Mouse (Mus musculus) c-Kit-negative CD71-positive TER-119-positive erythroid progenitor cells, embryonic 14.5 days (primary cell): ENCODE data around the gene Spint4.
"Not testable (repeated sequence)": the region's sequence is repeated elsewhere in the genome, so short reads cannot be mapped to it uniquely, and the experiment has no call there.

Source experiments
- DNase-seq: peaks from one replicate; pipeline ENCODE4 v3.0.0-alpha.2; 2013; ENCODE audit warnings: low read depth, low spot score

Gene Spint4

DNA sequence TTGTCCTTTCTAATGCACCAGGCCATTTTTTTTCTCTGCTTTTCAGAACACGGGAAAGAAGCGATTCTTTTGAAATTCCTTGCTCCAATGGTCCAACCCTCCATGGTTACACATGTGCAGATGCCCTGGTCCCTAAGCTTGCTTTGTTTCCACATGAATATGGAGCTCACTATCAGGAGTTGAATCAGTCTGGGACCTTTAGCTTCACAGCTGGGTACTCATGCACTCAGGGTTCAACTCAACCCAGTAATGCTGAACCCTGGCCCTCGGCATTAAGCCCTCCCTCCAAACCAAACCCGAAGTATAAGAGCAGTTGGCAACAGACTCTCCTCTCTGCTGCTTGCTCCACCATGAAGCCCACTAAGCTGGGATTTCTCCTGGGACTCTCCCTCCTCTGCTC is at the start of gene Spint4:
Gene Spint4, plus strand, starts transcription at position 301 of the 400 bp plus-strand sequence.
- DNase-seq, result no peak

DNA sequence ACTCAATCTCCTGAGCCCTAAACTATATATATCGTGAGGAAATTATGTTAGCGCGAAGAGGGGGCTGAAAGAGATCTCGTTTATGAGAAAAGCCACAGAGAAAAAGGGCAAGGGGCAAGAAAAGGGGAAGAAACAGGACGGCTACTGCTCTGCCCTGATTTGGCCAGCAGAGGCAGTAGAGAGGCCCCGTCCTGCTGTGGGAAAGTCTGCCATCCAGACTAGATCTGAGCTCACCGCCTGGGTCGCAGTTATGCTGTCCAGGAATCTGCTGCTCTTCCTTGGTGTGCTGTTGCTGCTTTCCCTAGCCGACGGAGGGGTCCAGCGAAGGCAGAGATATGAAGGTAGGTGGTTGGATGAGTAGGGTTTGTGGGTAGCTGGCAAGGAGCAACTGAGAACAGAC is 42.4 kb upstream of the Spint4 start, which contains the start of gene Wfdc10:
Gene Wfdc10, plus strand, starts transcription at position 189 of the 400 bp plus-strand sequence.
- no peak for DNase-seq

DNA sequence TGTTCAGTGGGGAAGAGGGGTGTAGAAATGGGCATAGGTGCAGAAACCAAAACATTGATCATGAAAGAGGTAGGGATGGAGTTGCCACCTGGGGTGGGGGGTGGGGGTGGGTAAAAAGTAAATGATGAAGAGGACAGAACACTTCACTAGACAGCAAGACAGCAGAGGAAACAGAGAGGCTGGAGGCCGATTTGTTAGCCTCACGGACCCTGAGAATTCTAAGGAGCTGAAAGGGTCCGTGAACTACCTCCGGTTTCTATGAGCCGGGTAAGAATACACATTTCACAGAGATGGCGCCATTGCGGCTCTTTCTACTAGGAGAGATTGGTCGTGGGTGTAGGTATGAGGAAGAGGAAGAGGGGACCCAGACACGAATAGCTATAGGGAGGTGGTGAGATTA is 41.8 kb upstream of the Spint4 start, which contains the start of gene Wfdc9:
Gene Wfdc9, minus strand, starts transcription at position 101 of the 400 bp plus-strand sequence.
- no peak for DNase-seq

DNA sequence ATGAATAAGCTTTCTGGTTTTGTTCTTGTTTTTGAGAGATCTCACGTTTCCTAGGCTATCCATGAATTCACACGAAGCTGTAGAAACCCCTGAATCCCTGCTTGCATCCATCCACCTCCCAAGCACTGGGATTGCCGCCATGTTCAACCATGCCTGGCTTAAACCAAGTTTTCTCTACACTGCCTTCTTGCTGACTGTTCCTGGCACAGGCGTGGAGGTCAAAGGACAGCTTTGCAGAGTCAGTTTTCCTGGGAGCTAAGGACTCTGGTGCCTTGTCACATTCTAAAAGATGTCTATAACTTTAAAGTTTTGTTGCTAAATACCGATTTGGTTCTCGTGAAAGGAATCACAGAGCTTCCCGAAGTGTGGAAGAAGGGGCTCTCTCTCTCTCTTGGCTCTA is 33.5 kb upstream of the Spint4 start:
- DNase-seq, result no peak

DNA sequence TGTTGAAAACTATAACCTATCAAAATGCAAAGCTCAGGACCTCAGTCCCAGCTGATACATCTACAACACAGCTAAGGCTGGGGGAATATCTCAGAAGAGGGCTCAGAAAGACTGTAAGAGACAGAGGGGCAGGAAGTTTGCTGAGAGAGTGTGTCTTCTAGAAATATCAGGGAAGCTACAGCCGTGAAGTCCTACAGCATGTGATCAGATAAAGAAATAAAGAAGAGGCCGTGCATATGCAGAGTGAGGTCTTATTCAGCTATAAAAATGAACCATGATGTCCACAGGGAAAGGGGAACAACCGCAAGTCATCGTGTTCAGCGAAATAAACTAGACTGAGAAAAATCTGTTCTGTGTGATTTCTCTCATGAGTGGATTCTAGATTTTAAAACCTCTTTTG is 28.0 kb upstream of the Spint4 start:
- DNase-seq, result no peak

DNA sequence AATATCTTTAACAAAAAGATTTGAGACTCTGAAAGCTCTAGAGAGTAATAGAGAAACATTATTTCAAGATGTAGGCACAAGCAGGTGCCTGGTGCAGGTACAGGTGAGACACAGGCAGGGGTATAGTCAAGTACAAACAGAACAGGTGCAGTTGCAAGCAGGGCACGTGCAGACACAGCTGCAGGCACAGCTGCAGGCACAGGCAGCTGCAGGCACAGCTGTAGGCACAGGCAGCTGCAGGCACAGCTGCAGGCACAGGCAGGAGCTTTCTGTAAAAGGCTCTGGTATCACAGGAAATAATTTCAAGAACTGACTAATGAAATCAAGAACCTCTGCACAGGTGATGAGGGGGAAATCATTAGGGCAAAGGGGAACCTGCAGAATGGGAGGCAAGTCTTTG is 27.4 kb upstream of the Spint4 start:
- DNase-seq, result no peak

DNA sequence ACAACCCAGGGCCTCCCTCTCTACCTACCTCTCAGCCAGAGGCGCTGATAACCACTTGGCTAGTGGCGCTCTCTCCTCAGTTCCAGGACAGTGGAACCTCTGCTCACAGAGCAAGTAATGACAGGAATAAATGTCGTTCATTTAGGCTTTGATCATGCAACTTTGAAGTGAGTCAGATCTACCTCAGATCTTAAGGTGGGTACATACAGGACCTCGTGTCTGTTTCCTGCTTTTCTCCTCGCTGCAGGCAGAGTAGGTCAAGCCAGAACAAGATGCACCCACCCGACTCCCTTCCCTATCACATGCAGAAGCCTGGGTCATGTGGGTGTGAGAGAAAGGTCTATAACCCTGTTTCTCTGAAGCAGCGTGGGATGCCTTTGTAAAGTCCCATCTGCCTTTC is 24.3 kb upstream of the Spint4 start, which contains the start of gene Wfdc11:
Gene Wfdc11, minus strand, starts transcription at position 101 of the 400 bp plus-strand sequence.
- no peak for DNase-seq

DNA sequence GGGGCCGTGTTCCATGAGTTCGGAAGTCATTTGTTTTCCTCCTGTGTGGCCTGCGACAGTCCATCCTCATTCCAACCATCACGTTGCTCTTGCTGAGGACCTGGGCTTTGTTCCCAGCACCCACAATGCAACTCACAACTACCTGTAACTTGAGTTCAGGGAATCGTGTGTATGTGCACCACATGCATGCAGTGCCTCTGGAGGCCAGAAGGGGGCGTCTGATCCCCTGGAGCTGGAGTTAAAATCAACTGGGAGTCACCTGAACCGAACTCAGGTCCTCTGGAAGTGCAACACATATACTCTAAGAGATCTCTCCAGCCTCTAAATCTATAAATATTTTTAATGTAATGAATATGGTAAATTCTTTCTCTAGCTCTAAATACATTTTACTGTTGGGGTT is 22.2 kb upstream of the Spint4 start:
- no peak for DNase-seq

DNA sequence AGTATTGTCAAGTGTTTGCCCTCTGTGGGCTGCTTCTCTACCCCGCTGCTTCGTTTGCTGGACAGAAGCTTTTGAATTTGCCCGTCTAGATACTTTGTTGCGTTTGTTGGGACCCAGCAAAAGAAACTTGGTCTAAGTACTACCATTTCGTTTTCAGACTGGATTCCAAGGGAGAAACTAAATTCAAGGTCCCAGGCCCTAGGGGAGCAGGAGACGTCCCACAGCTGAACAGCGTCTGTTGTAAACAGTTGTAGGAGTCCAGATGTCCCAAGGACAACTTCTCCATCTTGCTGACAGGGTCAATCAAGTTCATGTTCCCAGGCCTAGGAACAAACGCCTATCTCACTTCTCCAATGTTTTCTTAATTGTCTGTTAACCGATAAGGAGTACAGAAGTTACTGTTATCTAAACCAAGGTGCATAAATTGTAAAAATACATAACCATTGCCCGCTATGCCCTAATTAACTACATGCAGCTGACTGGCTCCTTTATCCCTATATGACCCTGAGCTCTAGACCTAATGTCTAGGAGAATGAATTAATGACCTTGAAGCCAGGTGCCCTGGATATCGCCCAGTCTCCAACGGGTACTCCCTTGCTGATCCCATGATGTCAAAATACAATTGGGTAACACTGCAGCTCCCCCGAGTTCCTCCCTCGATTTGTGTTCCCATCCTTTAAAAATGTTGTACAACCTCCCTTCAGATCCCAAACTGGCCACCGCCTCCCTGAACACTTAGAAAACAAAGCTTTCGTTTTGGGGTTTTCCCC is 21.2 kb upstream of the Spint4 start:
- no peak for DNase-seq

DNA sequence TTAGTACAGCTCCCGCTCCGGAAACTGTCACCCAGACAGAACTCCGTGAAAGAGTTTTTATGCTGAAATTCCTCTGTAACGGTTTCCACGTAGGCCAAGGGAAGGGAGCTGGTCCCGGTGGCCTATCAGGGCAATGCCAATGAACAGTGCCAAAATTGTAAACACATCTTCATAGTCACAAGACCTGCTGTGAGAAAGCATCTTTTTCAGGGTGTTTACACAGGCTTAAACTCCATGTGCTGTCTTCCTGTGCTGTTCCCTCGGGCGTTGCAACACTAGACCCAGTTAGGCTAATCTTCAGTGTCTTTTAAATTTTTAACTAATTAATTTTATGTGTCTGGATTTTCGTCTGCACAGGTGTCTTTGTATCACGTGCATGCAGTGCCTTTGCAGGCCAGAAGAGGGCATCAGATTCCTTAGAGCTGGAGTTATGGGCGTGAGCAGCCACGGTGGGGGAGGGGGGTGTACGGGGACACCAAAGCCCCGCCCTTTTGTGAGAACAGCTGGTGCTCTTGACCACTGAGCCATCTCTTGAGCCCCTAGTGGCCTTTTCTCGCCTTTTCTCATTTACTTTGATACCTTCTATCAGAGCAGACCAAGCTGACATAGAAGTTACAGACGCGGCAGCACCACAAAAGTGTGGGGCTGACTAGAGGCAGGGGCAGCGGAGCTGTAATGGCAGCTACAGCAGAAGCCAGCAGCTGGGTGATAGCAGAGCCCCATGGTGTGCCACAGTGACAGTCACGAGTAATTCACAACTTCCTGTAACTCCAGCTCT is 19.3 kb upstream of the Spint4 start:
- DNase-seq, result peak; percentile 33

DNA sequence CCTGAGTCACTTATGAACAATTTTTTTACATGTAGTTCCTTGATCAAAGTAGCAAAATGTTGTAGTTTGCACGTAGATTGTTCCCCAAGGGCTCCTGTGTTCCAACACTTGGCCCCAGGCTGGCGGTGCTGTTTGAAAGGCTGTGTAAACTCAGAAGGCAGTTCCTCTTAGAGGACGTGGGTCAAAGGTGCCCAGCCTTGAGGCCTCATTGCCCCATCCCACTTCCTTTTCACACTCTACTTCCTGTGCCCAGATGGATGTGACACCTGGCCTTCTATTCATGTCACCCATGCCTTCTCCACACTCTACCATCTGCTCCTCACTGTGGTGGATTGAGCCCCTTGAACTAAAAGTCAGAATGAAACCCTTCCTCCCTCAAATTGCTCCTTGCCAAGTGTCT is 18.4 kb upstream of the Spint4 start:
- DNase-seq, result no peak

DNA sequence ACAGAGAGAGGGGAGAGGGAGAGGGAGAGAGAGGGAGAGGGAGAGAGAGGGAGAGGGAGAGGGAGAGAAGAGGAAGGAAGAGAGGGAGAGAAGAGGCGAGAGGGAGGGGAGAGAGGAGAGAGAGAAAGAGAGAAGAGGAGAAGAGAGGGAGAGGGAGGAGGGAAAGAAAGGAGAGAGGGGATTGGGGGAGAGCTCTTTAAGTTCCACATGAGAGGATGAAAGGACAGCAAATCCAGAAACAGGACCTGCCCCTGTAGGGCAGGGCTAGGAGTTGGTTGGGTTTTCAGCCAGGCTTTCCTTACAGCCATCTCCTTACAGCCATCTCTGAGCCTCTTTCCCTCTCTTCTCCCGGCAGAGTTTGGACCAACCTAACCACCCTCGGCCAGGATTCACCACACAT is 13.5 kb upstream of the Spint4 start, which contains the start of gene Wfdc13:
Gene Wfdc13, plus strand, starts transcription at position 301 of the 400 bp plus-strand sequence.
- DNase-seq, result no peak

DNA sequence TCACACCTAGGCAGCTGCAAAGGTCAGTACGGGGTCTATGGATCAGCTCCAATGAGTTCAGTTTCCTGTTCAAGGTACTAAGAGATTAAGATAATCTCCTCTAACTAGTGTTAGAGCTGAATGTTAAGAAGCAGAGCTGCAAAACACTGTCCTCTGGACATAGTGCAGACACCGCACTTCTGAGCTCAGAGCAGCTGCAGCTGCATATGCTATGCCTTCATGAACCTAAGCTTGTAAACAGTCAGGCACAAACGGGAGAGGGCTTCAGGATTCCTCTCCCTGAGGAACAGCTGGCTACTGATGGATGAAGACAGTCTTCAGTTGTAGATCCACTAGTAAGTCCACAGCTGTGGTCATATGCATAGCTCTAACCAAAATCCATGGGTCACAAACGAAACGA is 2.7 kb downstream of the Spint4 start:
- DNase-seq, result no peak

DNA sequence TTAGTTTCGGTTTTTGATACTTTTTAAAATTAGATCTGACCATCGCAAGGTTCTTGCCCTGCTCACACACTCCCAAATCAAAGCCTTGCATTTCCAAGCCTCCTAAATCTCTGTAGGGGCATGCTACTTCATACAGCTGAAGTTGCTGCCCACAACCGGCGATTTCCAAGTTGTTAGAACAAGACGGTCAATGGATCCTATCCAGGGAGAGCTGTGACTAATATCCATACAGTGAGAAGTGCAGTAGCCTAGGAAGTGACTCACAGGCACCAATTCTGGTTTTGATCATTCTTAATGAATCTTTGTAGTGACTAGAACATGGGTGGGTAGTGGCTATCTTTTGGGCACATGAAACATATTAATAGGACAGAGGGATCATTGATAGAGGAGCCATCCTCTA is 3.5 kb downstream of the Spint4 start:
- no peak for DNase-seq

DNA sequence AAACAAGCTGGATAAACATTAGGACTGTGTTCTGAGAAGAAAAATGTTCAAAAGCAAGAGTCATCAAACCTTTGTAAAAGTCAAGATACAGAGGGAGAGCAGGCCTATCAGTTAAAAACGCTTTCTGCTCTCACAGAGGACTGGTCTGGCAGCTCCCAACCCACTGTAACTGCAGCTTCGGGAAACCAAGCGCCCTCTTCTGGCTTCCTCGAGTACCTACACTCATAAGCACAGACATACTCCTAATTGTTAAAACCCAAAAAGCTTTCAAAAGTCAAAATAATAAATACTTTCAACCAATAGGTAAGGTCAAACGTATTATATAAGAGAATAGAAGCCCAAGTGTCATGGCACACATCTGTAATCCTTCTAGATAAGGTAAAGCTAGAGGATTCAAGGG is 5.9 kb downstream of the Spint4 start:
- no peak for DNase-seq

DNA sequence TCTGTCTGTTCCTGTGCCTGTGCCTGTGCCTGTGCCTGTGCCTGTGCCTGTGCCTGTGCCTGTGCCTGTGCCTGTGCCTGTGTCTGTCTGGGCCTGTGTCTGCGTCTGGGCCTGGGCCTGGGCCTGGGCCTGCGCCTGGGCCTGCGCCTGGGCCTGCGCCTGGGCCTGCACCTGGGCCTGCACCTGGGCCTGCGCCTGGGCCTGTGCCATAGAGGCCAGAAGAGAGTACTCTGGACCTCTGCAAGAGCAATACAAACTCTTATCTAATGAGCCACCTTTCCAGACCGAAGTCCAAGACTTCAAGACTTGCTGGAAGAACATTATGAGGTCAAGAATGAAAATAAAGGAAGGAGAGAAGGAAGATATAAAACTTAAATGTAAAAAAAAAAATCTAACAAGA is 7.0 kb downstream of the Spint4 start:
- no peak for DNase-seq

DNA sequence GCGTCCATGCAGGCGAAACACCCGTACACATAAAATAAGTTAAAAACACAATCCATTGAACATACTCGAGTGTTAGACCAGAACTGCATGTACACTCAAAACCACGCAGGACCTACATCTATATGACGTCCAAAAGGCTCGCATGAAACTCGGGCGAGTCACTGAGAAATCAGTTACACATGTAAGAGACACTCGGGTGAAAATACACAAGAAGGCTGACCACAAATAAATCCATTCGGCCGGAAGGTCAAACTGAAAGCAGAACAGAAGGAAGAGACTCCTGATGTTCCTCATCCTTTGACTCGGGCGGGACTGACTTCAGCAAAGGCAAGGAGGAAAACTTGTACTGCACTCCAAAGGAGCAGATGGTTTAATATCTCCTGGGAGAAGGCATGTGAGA is 7.7 kb downstream of the Spint4 start:
- DNase-seq, result no peak

DNA sequence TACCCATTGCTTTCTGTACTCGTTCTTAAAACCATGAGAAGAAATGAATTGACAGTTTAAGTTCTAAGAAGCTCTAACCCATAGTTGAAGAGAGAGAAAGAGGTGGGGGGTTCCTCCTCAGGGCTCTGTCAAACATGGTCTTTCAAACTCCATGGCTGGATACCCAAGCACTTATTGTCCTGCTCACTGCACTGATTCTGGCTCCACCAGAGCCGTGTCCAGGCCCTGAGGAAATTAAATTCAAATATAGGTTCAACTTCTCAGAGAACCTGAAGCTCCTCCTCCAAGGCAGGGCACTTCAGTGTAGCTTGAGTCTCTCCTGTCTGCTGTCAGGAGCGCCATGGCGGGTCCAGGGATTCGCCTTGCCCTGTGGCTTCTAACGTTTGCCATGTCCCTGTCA is 16.7 kb downstream of the Spint4 start, which contains the start of gene Spint5:
Gene Spint5, plus strand, starts transcription at position 301 of the 400 bp plus-strand sequence.
- DNase-seq, result no peak

DNA sequence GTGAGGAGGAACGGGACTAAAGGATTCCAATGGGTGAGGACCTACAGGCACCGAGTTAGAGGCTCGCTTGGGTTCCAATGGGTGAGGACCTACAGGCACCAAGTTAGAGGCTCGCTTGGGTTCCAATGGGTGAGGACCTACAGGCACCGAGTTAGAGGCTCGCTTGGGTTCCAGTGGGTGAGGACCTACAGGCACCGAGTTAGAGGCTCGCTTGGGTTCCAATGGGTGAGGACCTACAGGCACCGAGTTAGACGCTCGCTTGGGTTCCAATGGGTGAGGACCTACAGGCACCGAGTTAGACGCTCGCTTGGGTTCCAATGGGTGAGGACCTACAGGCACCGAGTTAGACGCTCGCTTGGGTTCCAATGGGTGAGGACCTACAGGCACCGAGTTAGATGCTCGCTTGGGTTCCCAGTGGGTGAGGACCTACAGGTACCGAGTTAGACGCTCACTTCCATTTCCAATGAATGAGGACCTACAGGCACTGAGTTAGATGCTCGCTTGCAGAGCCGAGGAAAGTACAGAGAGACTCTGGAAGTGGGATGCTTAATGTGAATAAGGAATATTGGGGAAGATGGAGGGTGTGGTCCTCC is 18.0 kb downstream of the Spint4 start:
- not testable (repeated sequence) for DNase-seq

DNA sequence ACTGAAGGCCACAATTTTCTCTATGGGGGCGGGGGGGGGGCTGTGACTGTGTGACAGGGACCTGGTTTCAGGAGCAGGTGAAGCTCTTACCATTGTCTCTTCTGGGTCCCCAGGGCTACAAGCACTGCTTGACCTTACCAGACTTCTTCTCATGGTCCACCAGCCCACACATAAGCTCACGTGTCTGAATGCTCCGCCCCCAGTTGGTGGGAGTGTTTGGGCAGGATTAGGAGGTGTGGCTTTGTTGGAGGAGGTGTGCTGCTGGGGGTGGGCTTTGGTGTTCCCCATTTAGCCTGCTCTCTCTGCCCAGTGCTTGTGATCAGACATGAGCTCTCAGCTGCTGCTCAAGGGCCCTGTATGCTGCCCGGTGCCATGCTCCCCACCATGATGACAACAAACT is 25.0 kb downstream of the Spint4 start:
- DNase-seq, result no peak

DNA sequence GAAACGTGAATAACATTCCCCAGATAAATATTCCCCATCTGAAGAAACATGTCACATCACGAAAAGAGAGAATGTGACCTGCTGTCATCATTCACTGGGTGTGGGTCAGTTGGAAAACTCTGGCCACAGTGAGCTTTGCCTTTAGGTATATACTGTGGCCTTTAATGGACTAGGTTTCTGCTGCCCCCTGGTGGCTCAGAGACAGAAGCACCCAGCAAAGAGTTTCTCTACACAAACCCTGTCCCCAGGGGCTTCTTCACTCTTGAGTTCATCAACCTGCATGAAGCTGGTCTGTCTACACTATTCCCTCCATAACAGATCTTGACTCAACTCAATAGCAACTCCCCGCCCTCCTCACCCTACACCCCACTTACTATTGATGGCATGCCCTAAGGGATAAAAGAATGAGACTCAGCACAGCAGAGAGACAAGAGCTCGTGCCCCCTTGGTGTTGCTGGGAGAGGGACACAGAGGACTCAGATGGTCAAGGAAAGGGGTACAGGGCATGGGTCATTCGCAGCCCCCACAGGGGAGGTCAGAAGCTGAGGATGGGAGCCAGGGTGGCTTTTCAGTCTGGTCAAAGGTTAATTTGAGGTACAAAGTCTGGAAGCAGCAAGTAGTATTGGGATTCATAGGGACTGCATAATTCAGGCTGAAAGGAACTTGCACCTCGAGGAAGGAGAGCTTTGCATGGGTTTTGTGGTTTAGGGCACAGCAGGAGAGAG is 27.8 kb downstream of the Spint4 start:
- DNase-seq, result peak; percentile 53

DNA sequence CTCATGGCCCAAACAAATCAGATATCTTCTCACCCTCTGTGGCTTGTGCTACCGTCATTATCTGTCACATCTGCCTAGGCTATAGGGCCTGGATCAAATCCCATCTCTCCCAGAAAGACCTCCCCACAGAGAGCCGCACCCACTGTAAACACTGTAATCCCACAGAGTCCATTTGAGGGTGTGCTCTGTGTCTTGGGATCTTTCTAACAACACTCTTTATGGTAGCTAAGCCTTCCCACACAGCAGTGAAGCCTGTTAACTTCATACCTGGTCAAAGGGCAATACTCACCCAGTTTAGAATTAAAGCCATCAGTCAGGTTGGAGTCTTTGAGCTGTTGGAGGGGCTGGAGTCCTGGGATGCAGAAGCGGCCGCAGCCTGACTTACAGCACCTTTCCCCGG is 33.4 kb downstream of the Spint4 start:
- no peak for DNase-seq
